Mouse (Mus musculus): ENCODE measurements at regions not wholly inside any gene's neighbourhood (a gene's known extent, or its start where the extent isn't known, plus 50 kb on each side); places are given as distances from the start of the nearest gene placed in this dataset.

- Histone ChIP-seq H3K27ac (ENCODE audit: low read length) (no peak overlapping the region), H3K4me1 (ENCODE audit: control insufficient read depth, low read depth, low read length) (no peaks in the 10 kb centered on the region), H3K4me2 (ENCODE audit: low read depth, low read length) (no peak overlapping the region), H3K27me3 (ENCODE audit: control insufficient read depth, insufficient read depth, low read depth, low read length) (no peaks in the 10 kb centered on the region), H3K9ac (ENCODE audit: low read depth, low read length) (no peak overlapping the region), H3K4me3 (ENCODE audit: low read depth, low read length) (no peak overlapping the region), H3K36me3 (ENCODE audit: control insufficient read depth, insufficient read depth) (no peaks in the 10 kb centered on the region), H3K9me3 (replicated peaks; ENCODE audit: control insufficient read depth, low read length) (no peaks in the 10 kb centered on the region)
- no peak for ATAC-seq (ENCODE audit: low read depth)
Observed at GRCm38 (mm10) chr11:15572716-15573115, 684.8 kb upstream of the Vstm2a start.

DNA sequence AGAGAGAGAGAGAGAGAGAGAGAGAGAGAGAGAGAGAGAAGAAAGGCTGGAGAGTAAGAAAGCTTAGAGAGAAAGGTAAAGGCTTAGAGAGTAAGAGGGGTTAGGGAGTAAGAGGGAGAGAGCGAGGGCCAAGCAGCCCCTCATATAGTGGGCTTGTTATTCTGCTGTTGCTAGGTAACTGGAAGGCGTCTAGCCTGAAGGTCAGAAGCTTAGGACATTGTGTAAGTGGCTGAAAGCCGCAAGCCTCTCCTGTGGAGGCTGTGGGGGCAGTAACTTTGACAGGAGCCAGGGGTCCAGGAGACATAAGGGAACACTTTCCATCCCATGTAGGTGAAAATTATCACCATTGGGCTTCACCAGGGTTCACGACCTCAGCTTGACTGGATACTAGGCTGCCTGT lies 637.6 kb upstream of the Vstm2a start:
- ATAC-seq (ENCODE audit: low read depth): no peak
- Histone ChIP-seq H3K4me3 (ENCODE audit: low read depth, low read length) (no peak overlapping the region), H3K9me3 (replicated peaks; ENCODE audit: control insufficient read depth, low read length) (no peaks in the 10 kb centered on the region), H3K9ac (ENCODE audit: low read depth, low read length) (no peak overlapping the region), H3K27ac (ENCODE audit: low read length) (no peak overlapping the region), H3K4me2 (ENCODE audit: low read depth, low read length) (no peak overlapping the region), H3K4me1 (ENCODE audit: control insufficient read depth, low read depth, low read length) (no peaks in the 10 kb centered on the region), H3K27me3 (ENCODE audit: control insufficient read depth, insufficient read depth, low read depth, low read length) (no peaks in the 10 kb centered on the region), H3K36me3 (ENCODE audit: control insufficient read depth, insufficient read depth) (no peaks in the 10 kb centered on the region)
- 44% methylated on average over 4 of the region's 4 CpGs for WGBS (ENCODE audit: insufficient replicate concordance)

GRCm38 (mm10) chr11:15649025-15649680 lies 608.4 kb upstream of the Vstm2a start:
- H3K9ac ChIP-seq (ENCODE audit: low read depth, low read length): no peak overlapping the region
- no peak overlapping the region for H3K4me2 ChIP-seq (ENCODE audit: low read depth, low read length)
- ATAC-seq (ENCODE audit: low read depth): no peak
- H3K9me3 ChIP-seq (replicated peaks; ENCODE audit: control insufficient read depth, low read length): no peaks in the 10 kb centered on the region
- no peaks in the 10 kb centered on the region for H3K4me1 ChIP-seq (ENCODE audit: control insufficient read depth, low read depth, low read length)
- H3K36me3 ChIP-seq (ENCODE audit: control insufficient read depth, insufficient read depth): no peaks in the 10 kb centered on the region
- H3K4me3 ChIP-seq (ENCODE audit: low read depth, low read length): no peak overlapping the region
- no peak overlapping the region for H3K27ac ChIP-seq (ENCODE audit: low read length)
- no peaks in the 10 kb centered on the region for H3K27me3 ChIP-seq (ENCODE audit: control insufficient read depth, insufficient read depth, low read depth, low read length)

DNA sequence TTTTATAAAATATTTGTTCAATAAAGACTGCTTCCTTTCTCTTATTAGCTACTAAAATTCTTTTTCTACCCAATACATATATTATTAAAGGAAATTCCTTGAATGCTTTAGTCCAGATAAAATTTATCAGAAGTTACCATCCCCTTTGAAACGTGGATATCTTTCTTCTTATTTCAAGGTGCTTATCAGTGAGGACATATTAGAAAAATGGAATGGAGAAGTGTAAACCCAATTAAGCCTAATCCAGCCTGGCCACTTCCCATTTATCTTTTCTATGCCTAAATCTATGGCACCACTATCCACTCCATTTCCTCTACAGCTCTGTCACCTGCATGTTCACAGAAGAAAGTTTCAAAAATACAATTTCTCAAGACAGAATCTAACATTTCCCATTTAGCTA lies 568.5 kb upstream of the Vstm2a start:
- Histone ChIP-seq H3K27ac (ENCODE audit: low read length) (no peak overlapping the region), H3K9me3 (replicated peaks; ENCODE audit: control insufficient read depth, low read length) (no peaks in the 10 kb centered on the region), H3K36me3 (ENCODE audit: control insufficient read depth, insufficient read depth) (no peaks in the 10 kb centered on the region), H3K27me3 (ENCODE audit: control insufficient read depth, insufficient read depth, low read depth, low read length) (no peaks in the 10 kb centered on the region), H3K9ac (ENCODE audit: low read depth, low read length) (no peak overlapping the region), H3K4me1 (ENCODE audit: control insufficient read depth, low read depth, low read length) (no peaks in the 10 kb centered on the region), H3K4me3 (ENCODE audit: low read depth, low read length) (no peak overlapping the region), H3K4me2 (ENCODE audit: low read depth, low read length) (no peak overlapping the region)
- ATAC-seq (ENCODE audit: low read depth): peak; percentile 83
- WGBS (ENCODE audit: insufficient replicate concordance): 10% methylated on average over 1 of the region's 1 CpGs

GRCm38 (mm10) chr11:15698001-15698756 lies 559.3 kb upstream of the Vstm2a start:
- 14% methylated on average over 2 of the region's 2 CpGs for WGBS (ENCODE audit: insufficient replicate concordance)
- H3K4me1 ChIP-seq (ENCODE audit: control insufficient read depth, low read depth, low read length): peaks cover 3% of the 10 kb centered on the region
- peak; percentile 97 for ATAC-seq (ENCODE audit: low read depth)
- H3K9me3 ChIP-seq (replicated peaks; ENCODE audit: control insufficient read depth, low read length): no peaks in the 10 kb centered on the region
- peak overlapping the region; percentile 33; the same call in 1 of the 2 replicates for H3K27ac ChIP-seq (ENCODE audit: low read length)
- no peaks in the 10 kb centered on the region for H3K27me3 ChIP-seq (ENCODE audit: control insufficient read depth, insufficient read depth, low read depth, low read length)
- H3K4me2 ChIP-seq (ENCODE audit: low read depth, low read length): peak overlapping the region; percentile 35
- no peak overlapping the region for H3K9ac ChIP-seq (ENCODE audit: low read depth, low read length)
- no peaks in the 10 kb centered on the region for H3K36me3 ChIP-seq (ENCODE audit: control insufficient read depth, insufficient read depth)
- no peak overlapping the region for H3K4me3 ChIP-seq (ENCODE audit: low read depth, low read length)

- no peaks in the 10 kb centered on the region for H3K4me1 ChIP-seq (ENCODE audit: control insufficient read depth, low read depth, low read length)
- H3K27me3 ChIP-seq (ENCODE audit: control insufficient read depth, insufficient read depth, low read depth, low read length): no peaks in the 10 kb centered on the region
- H3K9ac ChIP-seq (ENCODE audit: low read depth, low read length): no peak overlapping the region
- H3K4me2 ChIP-seq (ENCODE audit: low read depth, low read length): peak overlapping the region; percentile 51; the same call in 1 of the 2 replicates
- H3K36me3 ChIP-seq (ENCODE audit: control insufficient read depth, insufficient read depth): no peaks in the 10 kb centered on the region
- H3K9me3 ChIP-seq (replicated peaks; ENCODE audit: control insufficient read depth, low read length): no peaks in the 10 kb centered on the region
- no peak for ATAC-seq (ENCODE audit: low read depth)
- no peak overlapping the region for H3K4me3 ChIP-seq (ENCODE audit: low read depth, low read length)
- H3K27ac ChIP-seq (ENCODE audit: low read length): no peak overlapping the region
Observed at GRCm38 (mm10) chr11:15715987-15716386, 541.5 kb upstream of the Vstm2a start.

DNA sequence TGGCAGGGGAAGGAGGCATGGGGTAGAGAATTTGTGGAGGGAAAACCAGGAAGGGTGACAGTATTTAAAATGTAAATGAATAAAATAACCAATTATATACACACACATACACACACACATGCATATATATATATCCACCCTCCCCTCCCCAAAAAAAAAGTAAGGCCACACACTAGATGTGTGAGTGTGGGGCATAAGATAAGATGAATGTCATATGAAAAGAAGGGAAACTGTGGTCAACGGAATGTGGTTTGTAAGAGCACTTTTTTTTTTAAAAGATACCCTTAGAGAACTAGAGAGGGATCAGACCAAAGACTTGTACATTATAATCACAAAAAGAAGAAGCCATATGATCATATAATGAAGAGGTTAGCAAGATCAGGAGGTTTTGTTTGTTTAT lies 540.0 kb upstream of the Vstm2a start:
- WGBS (ENCODE audit: insufficient replicate concordance): 46% methylated on average over 1 of the region's 1 CpGs
- Histone ChIP-seq H3K27me3 (ENCODE audit: control insufficient read depth, insufficient read depth, low read depth, low read length) (no peaks in the 10 kb centered on the region), H3K4me1 (ENCODE audit: control insufficient read depth, low read depth, low read length) (no peaks in the 10 kb centered on the region), H3K4me2 (ENCODE audit: low read depth, low read length) (no peak overlapping the region), H3K36me3 (ENCODE audit: control insufficient read depth, insufficient read depth) (no peaks in the 10 kb centered on the region), H3K9ac (ENCODE audit: low read depth, low read length) (no peak overlapping the region), H3K27ac (ENCODE audit: low read length) (no peak overlapping the region), H3K9me3 (replicated peaks; ENCODE audit: control insufficient read depth, low read length) (no peaks in the 10 kb centered on the region), H3K4me3 (ENCODE audit: low read depth, low read length) (no peak overlapping the region)
- ATAC-seq (ENCODE audit: low read depth): no peak

DNA sequence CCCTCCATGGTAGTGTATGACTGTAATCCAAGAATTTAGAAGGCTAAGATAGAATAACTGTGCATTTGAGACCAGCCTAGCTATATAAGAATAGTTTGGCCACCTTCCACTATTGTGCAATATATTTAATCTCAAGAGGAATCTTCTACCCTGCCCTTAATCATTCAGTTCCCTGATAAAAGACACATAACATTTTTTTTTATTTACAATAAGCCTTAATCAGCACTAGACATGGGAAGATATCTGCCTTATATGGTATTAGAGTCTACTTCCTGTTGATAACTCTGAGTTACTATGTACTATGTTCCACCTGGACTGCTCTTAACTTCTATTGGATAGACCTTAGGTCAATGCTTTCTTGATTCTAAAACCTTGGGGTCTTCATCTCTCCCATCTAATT lies 519.9 kb upstream of the Vstm2a start:
- Histone ChIP-seq H3K9me3 (replicated peaks; ENCODE audit: control insufficient read depth, low read length) (no peaks in the 10 kb centered on the region), H3K4me1 (ENCODE audit: control insufficient read depth, low read depth, low read length) (no peaks in the 10 kb centered on the region), H3K27me3 (ENCODE audit: control insufficient read depth, insufficient read depth, low read depth, low read length) (no peaks in the 10 kb centered on the region), H3K27ac (ENCODE audit: low read length) (no peak overlapping the region), H3K36me3 (ENCODE audit: control insufficient read depth, insufficient read depth) (no peaks in the 10 kb centered on the region), H3K9ac (ENCODE audit: low read depth, low read length) (no peak overlapping the region), H3K4me2 (ENCODE audit: low read depth, low read length) (no peak overlapping the region), H3K4me3 (ENCODE audit: low read depth, low read length) (no peak overlapping the region)
- no peak for ATAC-seq (ENCODE audit: low read depth)

DNA sequence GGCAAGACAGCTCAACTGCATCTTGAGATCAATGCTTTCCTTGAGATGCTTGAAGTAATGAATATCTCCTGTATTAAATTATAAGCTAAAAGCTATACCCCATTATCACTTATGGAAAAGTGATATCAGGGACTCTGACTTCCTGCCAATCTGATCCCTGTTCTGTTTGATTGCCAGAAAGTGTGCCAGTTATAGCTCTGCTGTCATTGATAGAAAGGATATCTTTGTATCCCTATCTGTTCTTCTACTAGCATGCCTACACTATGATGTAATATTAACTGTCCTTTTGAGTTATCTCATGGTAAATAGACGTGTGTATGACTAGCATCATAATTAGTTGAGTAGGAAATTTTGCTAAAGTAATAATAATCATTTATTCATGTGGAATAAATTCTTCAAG lies 501.5 kb upstream of the Vstm2a start:
- no peak overlapping the region for H3K9ac ChIP-seq (ENCODE audit: low read depth, low read length)
- H3K9me3 ChIP-seq (replicated peaks; ENCODE audit: control insufficient read depth, low read length): no peaks in the 10 kb centered on the region
- WGBS (ENCODE audit: insufficient replicate concordance): 24% methylated on average over 1 of the region's 1 CpGs
- no peak for ATAC-seq (ENCODE audit: low read depth)
- no peaks in the 10 kb centered on the region for H3K27me3 ChIP-seq (ENCODE audit: control insufficient read depth, insufficient read depth, low read depth, low read length)
- H3K4me1 ChIP-seq (ENCODE audit: control insufficient read depth, low read depth, low read length): no peaks in the 10 kb centered on the region
- H3K4me2 ChIP-seq (ENCODE audit: low read depth, low read length): no peak overlapping the region
- no peak overlapping the region for H3K27ac ChIP-seq (ENCODE audit: low read length)
- H3K36me3 ChIP-seq (ENCODE audit: control insufficient read depth, insufficient read depth): no peaks in the 10 kb centered on the region
- H3K4me3 ChIP-seq (ENCODE audit: low read depth, low read length): no peak overlapping the region

All from liver, embryonic 16.5 days (tissue).